Mouse (Mus musculus) kidney, postnatal 14 days (tissue): ENCODE results near the gene Akap9.
"Not testable (repeated sequence)": the region's sequence is repeated elsewhere in the genome, so short reads cannot be mapped to it uniquely, and the experiment has no call there.

Experiments
- DNase-seq: peaks from one replicate; pipeline ENCODE4 v3.0.0; 2022; ENCODE audit warnings: mixed read lengths

Akap9 gene

DNA sequence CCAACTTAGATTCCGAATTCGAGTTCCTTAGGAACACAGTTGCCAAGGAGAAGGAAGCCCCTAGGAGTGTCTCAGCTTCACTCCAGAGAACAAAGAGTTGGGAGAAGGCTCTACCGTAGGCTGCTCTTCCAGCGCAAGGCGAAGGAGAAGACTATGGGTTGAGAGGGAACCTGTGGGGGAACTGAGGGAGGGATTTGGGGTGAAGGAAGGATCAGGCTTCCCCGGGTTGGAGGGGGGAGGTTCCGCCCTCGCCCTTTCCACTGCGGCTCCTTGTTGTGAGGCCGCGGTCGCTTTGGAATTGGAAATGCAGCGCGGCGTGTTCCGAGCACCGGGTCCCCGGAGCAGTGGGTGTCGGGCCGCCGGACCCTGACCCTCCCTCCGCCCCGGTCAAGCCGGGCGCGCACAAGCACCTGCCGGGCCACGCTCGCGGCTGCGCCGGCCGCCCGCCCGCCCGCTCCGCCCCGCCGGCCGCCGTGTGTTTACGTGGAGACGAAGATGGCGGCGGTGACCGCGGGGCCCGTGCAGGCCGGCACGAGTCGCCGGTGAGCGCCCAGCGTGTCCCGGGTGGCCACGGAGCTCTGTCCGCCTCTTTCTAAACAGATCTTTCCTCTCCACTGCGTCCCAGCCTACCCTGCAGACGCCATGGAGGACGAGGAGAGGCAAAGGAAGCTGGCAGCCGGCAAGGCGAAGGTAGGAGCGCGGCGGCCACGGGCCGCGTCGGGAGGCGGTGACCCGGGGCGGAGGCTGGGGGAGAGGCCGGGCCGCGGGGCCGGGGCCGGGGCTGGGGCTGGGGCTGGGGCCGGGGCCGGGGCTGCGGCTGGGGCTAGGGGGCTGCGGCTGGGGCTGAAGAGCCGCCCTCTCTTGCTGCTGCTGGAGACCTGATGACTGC, at the start of gene Akap9:
Gene Akap9 (plus strand): TSS at position 254 of the 889 bp plus-strand sequence.
- DNase-seq, result peak; percentile 85

- not testable (repeated sequence) for DNase-seq
These were observed 41.0 kb upstream of the Akap9 start for GRCm38 (mm10) chr5:3886862-3887261.

DNA sequence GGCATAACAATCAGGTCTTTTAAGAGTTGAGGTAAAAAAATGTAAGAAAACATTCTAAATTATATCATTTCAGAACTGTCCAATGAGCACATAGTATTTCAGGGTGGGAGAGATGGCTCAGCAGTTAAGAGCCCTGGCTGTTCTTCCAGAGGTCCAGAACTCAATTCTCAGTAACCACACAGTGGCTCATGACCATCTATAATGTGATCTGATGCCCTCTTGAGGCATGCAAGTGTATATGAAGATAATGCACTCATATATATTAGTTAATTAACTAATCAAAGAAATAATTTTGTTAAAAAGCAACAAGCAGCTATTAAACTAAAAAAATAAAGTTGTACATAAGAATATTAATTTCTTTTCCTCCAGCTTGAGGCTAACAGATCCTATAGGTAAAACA, 38.7 kb upstream of the Akap9 start:
- DNase-seq, result no peak

- peak; percentile 31 for DNase-seq
These were observed 34.2 kb upstream of the Akap9 start, which contains the start of gene Mterf1a for GRCm38 (mm10) chr5:3893459-3894293. Gene Mterf1a, minus strand, starts transcription at chr5:3893933.

DNA sequence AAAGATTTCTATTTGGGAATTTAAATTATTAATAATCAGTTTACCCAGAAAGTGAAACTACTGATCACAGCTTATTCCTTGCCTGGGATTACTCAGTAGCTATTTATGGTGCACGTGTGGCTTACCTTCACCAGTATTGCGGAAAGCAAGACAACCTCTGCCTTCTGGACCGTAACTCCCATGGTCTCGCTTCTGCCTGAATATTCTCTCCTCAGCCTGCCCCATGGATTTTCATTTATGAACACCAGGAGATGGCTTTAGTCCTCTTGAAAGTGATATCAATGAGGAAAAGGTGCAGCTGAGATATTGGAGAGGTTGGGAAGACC, 33.6 kb upstream of the Akap9 start:
- not testable (repeated sequence) for DNase-seq

DNA sequence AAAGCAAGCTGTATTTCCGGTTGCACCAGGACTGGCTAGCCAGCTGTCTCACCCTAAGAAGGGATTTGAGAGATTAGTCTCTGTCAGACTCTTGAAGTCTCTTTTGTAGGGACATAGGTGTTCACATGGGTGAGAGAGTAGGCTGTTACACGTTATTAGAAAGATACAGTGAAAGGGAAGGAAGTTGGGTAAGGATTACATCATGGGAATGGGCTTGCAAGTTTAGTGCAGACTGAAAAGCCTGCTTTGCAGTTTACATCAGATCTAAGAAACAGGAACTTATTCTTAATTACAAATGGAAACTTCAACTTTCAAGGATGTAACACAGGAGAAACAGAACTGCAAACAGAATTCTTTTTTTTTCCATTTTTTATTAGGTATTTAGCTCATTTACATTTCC, 22.4 kb upstream of the Akap9 start:
- DNase-seq, result no peak

DNA sequence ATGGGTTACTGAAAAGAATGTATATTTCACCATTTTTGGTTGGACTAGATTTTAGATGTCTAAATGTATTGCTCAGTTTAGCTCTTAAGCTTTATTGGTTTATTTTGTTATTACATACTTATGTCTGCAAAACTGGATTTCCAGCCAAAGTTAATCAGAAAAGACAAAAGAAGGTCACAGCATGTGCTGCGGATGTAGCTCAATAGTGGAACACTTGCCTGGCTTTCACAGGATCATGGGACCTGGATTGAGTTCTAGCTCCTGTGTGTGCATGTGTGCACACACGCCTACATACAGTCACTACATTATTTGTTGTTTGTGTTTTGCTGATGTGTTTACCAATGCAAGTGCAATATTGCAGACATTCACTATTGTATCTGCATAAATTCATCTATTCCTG, 5.5 kb upstream of the Akap9 start:
- DNase-seq, result no peak

GRCm38 (mm10) chr5:3926666-3927065, 1.2 kb upstream of the Akap9 start:
- DNase-seq, result no peak

DNA sequence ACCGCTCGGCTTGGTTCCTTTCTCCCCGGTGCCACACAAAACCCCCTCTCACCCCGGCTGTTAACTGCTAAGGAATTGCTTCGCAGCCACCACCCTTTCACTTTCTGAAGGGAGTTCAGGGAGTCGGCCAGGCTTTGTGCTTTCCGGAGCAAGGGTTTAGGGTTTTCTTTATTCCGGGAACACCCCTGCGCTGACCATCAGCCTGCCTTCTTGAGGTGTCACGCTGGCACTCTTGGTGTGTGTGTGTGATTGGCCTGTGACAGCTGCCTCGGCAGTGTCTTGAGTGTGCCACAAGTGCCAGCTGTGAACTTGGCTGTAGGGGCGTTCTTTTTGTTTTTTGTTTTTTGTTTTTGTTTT, 814 bp downstream of the Akap9 start:
- peak; percentile 27 for DNase-seq

GRCm38 (mm10) chr5:3930760-3931159, 2.9 kb downstream of the Akap9 start:
- DNase-seq, result no peak

DNA sequence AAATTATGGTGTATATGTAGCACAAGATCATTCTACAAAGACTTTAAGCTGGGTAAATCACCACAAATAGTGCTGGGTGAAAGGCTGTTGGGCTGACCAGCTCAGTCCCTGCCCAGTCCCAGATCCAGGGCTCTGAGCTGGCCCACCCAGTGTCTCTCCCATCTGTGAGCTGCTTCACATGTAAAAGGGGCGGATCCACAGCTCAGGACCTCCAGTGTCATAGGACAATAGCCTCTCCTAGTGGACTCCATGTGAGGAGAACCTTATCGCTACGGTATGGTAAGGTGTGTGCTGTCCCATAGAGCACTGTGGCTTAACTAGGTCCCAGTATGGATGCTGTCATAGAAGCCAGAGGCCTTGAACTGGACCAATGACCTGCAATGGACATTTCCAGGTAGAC, 3.8 kb downstream of the Akap9 start:
- no peak for DNase-seq

GRCm38 (mm10) chr5:3933551-3933950, 5.7 kb downstream of the Akap9 start:
- DNase-seq, result no peak

- no peak for DNase-seq
These were observed 7.4 kb downstream of the Akap9 start for GRCm38 (mm10) chr5:3935266-3935665.

DNA sequence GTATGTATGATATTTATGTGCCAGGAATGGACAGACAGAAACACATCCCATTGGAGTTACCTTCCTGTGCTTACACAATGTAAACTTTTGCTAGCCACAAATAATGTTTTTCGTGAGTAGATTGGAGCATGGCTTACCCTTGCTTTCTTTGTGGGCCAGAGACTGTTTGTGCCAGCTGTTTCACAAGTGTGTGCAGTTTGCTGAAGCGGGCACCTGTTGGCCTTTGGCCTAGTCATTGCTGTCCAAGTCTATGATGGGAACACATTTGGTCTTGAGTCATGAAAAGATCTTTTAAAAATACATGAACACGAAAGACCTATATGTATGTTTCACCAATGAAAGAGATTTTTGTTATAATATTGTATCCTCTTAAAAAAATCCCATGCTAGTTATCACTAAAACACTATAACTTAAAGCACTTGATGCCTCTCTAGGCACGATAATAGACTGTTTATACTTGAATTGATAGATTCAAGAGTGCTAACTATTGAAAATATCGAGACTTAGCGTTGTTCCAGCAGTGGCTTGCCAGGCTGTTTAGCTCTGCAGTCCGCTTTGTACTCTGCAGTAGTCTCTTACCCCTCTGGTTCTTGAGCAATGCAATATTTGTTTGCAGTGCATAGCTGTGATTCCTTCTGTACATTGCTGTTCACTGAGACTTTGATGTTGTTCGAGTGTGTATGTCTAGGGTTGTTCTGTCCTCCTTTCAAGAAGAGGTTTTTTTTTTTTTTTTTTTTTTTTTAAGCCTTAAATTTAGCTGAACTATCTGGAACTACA, 8.1 kb downstream of the Akap9 start:
- DNase-seq, result no peak

DNA sequence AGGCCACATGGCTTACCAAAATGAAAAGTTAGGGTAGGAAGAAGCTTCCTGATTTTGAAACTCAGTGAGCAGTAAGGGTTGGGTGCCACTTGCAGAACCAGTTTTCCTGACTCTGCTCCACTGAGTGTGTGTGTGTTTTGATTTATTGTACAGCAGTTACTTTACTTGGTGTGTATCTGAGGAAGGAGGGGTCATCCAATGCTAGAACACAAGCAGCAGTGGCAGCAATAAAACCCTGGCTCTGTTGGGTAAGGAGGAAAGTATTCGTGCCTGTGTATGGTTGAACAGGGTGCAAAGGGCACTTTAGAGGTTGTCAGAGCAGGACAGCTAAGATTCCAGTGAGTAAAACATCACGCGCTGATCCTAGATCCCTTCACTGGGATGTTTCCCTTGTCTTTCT, 11.1 kb downstream of the Akap9 start:
- peak; percentile 16 for DNase-seq

DNA sequence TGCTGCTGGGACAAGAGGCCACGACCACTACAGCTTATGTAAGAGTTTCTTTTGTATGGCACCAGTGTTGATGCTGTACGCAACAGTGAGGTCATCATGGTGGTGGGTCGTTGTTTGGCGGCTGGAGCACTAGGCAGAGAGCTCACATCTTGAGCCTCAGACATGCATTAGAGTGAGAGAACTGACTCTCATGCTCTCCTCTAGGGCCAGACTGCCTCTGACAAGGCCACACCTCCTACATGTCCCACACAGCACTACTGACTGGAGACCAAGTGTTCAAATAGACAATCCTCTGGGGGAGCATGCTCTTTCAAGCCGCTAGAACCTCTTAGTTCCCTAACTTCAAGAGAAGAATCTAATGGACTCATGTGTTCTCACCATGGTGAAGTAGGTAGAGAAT, 11.5 kb downstream of the Akap9 start:
- DNase-seq, result no peak

- DNase-seq, result no peak
These were observed 13.4 kb downstream of the Akap9 start for GRCm38 (mm10) chr5:3941240-3941639.

DNA sequence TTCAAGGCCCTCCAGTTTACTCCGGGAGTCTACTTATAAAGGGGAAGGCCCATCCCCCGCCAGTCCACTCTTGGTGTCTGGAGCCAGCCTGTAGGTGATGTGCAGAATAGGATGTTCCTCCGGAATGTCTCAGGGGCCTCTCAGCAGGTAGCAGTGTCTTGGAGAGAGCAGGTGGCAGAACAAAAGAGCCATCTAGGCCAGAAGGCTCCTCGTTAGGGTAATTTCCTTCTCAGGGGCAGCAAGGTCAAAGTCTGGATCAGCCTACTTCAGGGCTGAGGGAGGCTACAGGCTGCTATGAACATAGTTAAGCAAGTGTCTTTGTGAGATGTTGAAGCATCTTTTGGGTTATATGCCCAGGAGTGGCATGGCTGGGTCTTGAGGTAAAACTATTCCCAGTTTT, 15.3 kb downstream of the Akap9 start:
- DNase-seq, result not testable (repeated sequence)

DNA sequence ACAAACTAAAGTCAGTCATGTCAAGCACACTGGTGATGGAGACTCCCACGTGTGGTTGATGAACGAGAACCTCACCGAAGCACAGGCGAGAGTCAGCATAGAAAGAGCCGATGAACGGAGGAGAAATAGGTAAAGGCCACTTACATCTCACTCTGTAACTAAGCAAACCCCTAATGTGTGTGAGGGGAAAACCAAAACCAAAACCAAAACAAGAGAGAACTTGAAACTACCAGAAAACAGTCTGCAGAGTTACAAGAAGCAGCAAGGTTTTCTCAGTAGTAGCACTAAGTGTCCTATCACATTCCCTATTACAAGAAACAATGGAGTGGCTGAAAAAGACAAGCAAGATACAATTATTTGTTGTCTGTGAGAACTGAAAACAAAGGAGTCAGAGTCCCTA, 24.6 kb downstream of the Akap9 start:
- DNase-seq, result no peak

GRCm38 (mm10) chr5:3954541-3954940, 26.7 kb downstream of the Akap9 start:
- no peak for DNase-seq

DNA sequence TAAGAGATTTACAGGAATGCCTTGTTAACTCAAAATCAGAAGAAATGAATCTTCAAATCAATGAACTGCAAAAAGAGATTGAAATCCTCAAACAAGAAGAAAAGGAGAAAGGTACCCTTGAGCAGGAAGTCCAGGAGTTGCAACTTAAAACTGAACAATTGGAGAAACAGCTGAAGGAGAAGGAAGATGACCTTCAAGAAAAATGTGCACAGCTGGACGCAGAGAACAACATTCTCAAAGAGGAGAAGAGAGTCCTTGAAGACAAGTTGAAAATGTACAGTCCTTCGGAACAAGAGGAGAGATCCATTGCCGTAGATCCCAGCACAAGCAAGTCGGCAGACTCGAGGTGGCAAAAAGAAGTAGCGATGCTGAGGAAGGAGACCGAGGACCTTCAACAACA, 33.4 kb downstream of the Akap9 start:
- no peak for DNase-seq

GRCm38 (mm10) chr5:3968415-3968814, 40.6 kb downstream of the Akap9 start:
- DNase-seq, result no peak

GRCm38 (mm10) chr5:3969114-3969513, 41.3 kb downstream of the Akap9 start:
- DNase-seq, result no peak
